Mouse (Mus musculus): ENCODE data around the gene Pecam1. TPM values are rescaled to one million over a fixed set of nuclear protein-coding genes. Genes with fewer than 3 reads are reported as not detected.
"Not testable (repeated sequence)": the region's sequence is repeated elsewhere in the genome, so short reads cannot be mapped to it uniquely, and the experiment has no call there.

The Pecam1 gene
- polyA plus RNA-seq, 1 experiment from 2014 or later = 20.6 TPM

- WGBS = 63% methylated on average over 3 of the region's 3 CpGs
These were observed 124.9 kb downstream of the Pecam1 start for GRCm38 (mm10) chr11:106625577-106625976.

GRCm38 (mm10) chr11:106623629-106624028 is 126.8 kb downstream of the Pecam1 start:
- Histone ChIP-seq H3K27ac (replicated peaks) (no peak overlapping the region), H3K9ac (no peak overlapping the region), H3K4me1 (replicated peaks) (no peaks in the 10 kb centered on the region), H3K4me3 (no peak overlapping the region), H3K36me3 (no peaks in the 10 kb centered on the region), H3K4me2 (no peak overlapping the region), H3K27me3 (no peaks in the 10 kb centered on the region), H3K9me3 (no peaks in the 10 kb centered on the region)
- 82% methylated on average over 2 of the region's 2 CpGs for WGBS
- no peak for ATAC-seq (ENCODE audit: low read depth)

More at GRCm38 (mm10) chr11:106625577-106625976, 124.9 kb downstream of the Pecam1 start:
- Histone ChIP-seq H3K36me3 (no peaks in the 10 kb centered on the region), H3K9ac (no peak overlapping the region), H3K4me1 (replicated peaks) (no peaks in the 10 kb centered on the region), H3K9me3 (no peaks in the 10 kb centered on the region), H3K4me3 (no peak overlapping the region), H3K27ac (replicated peaks) (no peak overlapping the region), H3K4me2 (no peak overlapping the region), H3K27me3 (no peaks in the 10 kb centered on the region)
- no peak for ATAC-seq (ENCODE audit: low read depth)

GRCm38 (mm10) chr11:106622056-106622455 is 128.4 kb downstream of the Pecam1 start:
- no peaks in the 10 kb centered on the region for H3K9me3 ChIP-seq
- H3K4me3 ChIP-seq = no peak overlapping the region
- no peak for ATAC-seq (ENCODE audit: low read depth)
- no peak overlapping the region for H3K4me2 ChIP-seq
- no peaks in the 10 kb centered on the region for H3K4me1 ChIP-seq (replicated peaks)
- H3K36me3 ChIP-seq = no peaks in the 10 kb centered on the region
- no peak overlapping the region for H3K9ac ChIP-seq
- no peaks in the 10 kb centered on the region for H3K27me3 ChIP-seq
- 79% methylated on average over 8 of the region's 8 CpGs for WGBS
- no peak overlapping the region for H3K27ac ChIP-seq (replicated peaks)

- not testable (repeated sequence) for H3K9ac ChIP-seq; H3K27ac ChIP-seq (replicated peaks); H3K27me3 ChIP-seq; H3K9me3 ChIP-seq; H3K4me2 ChIP-seq; H3K4me1 ChIP-seq (replicated peaks); H3K4me3 ChIP-seq; ATAC-seq (ENCODE audit: low read depth); H3K36me3 ChIP-seq
- WGBS = 88% methylated on average over 4 of the region's 4 CpGs
These were observed 131.7 kb downstream of the Pecam1 start for GRCm38 (mm10) chr11:106618768-106619167.

GRCm38 (mm10) chr11:106617821-106618580 is 132.4 kb downstream of the Pecam1 start:
- no peak for ATAC-seq (ENCODE audit: low read depth)
- Histone ChIP-seq H3K27me3 (peaks cover 4% of the 10 kb centered on the region; the same call in 1 of the 2 replicates), H3K9me3 (no peaks in the 10 kb centered on the region), H3K27ac (replicated peaks) (no peak overlapping the region), H3K4me1 (replicated peaks) (peaks cover 4% of the 10 kb centered on the region), H3K9ac (no peak overlapping the region), H3K36me3 (no peaks in the 10 kb centered on the region), H3K4me3 (no peak overlapping the region), H3K4me2 (no peak overlapping the region)
- 84% methylated on average over 13 of the region's 13 CpGs for WGBS

- no peaks in the 10 kb centered on the region for H3K9me3 ChIP-seq
- WGBS = 77% methylated on average over 4 of the region's 4 CpGs
- no peak for ATAC-seq (ENCODE audit: low read depth)
These were observed 134.9 kb downstream of the Pecam1 start for GRCm38 (mm10) chr11:106615561-106615960.

GRCm38 (mm10) chr11:106614339-106614645 is 136.1 kb downstream of the Pecam1 start:
- ATAC-seq (ENCODE audit: low read depth) = no peak
- peaks cover 27% of the 10 kb centered on the region for H3K4me1 ChIP-seq (replicated peaks)
- H3K27ac ChIP-seq (replicated peaks) = no peak overlapping the region
- WGBS = 84% methylated on average over 4 of the region's 4 CpGs
- H3K4me3 ChIP-seq = no peak overlapping the region
- no peaks in the 10 kb centered on the region for H3K36me3 ChIP-seq
- no peaks in the 10 kb centered on the region for H3K9me3 ChIP-seq
- peaks cover 4% of the 10 kb centered on the region; the same call in 1 of the 2 replicates for H3K27me3 ChIP-seq
- no peak overlapping the region for H3K4me2 ChIP-seq
- no peak overlapping the region for H3K9ac ChIP-seq

More at GRCm38 (mm10) chr11:106615561-106615960, 134.9 kb downstream of the Pecam1 start:
- H3K4me2 ChIP-seq = no peak overlapping the region
- peaks cover 4% of the 10 kb centered on the region; the same call in 1 of the 2 replicates for H3K27me3 ChIP-seq
- H3K9ac ChIP-seq = no peak overlapping the region
- no peak overlapping the region for H3K27ac ChIP-seq (replicated peaks)
- H3K4me3 ChIP-seq = no peak overlapping the region
- H3K36me3 ChIP-seq = no peaks in the 10 kb centered on the region
- peaks cover 21% of the 10 kb centered on the region for H3K4me1 ChIP-seq (replicated peaks)

- Histone ChIP-seq H3K9me3 (no peaks in the 10 kb centered on the region), H3K4me2 (peak overlapping the region; percentile 93), H3K27ac (replicated peaks) (peak overlapping the region; percentile 86), H3K4me1 (replicated peaks) (peaks cover 27% of the 10 kb centered on the region), H3K27me3 (peaks cover 4% of the 10 kb centered on the region; the same call in 1 of the 2 replicates), H3K36me3 (no peaks in the 10 kb centered on the region), H3K4me3 (peak overlapping the region; percentile 99), H3K9ac (peak overlapping the region; percentile 94)
- peak; percentile 9 for ATAC-seq (ENCODE audit: low read depth)
- WGBS = 56% methylated on average over 15 of the region's 15 CpGs
These were observed 136.6 kb downstream of the Pecam1 start for GRCm38 (mm10) chr11:106613638-106614338.

- Histone ChIP-seq H3K4me3 (peak within 1 kb of the TSS; percentile 99), H3K9ac (peak within 1 kb of the TSS; percentile 94), H3K36me3 (no peaks in the 10 kb centered on the region), H3K4me2 (peak within 1 kb of the TSS; percentile 93), H3K9me3 (no peaks in the 10 kb centered on the region), H3K27ac (replicated peaks) (peak within 1 kb of the TSS; percentile 86), H3K4me1 (replicated peaks) (peaks cover 27% of the 10 kb centered on the region), H3K27me3 (peaks cover 4% of the 10 kb centered on the region; the same call in 1 of the 2 replicates)
- peak; percentile 97 for ATAC-seq (ENCODE audit: low read depth)
- WGBS = under 1% methylated on average over 45 of the region's 45 CpGs
These were observed 137.3 kb downstream of the Pecam1 start, which contains the start of gene Tex2 for GRCm38 (mm10) chr11:106612961-106613637. Tex2 (minus strand) TSS chr11:106613423.

- H3K36me3 ChIP-seq = no peaks in the 10 kb centered on the region
- ATAC-seq (ENCODE audit: low read depth) = peak; percentile 89
- H3K27me3 ChIP-seq = peaks cover 4% of the 10 kb centered on the region; the same call in 1 of the 2 replicates
- peak overlapping the region; percentile 86 for H3K27ac ChIP-seq (replicated peaks)
- no peaks in the 10 kb centered on the region for H3K9me3 ChIP-seq
- H3K4me1 ChIP-seq (replicated peaks) = peaks cover 27% of the 10 kb centered on the region
- peak overlapping the region; percentile 93 for H3K4me2 ChIP-seq
- H3K9ac ChIP-seq = peak overlapping the region; percentile 94
- peak overlapping the region; percentile 99 for H3K4me3 ChIP-seq
- WGBS = under 1% methylated on average over 67 of the region's 67 CpGs
These were observed 138.0 kb downstream of the Pecam1 start for GRCm38 (mm10) chr11:106612209-106612960.

- H3K27me3 ChIP-seq = peaks cover 4% of the 10 kb centered on the region; the same call in 1 of the 2 replicates
- H3K4me2 ChIP-seq = no peak overlapping the region
- no peaks in the 10 kb centered on the region for H3K9me3 ChIP-seq
- no peak for ATAC-seq (ENCODE audit: low read depth)
- no peak overlapping the region for H3K4me3 ChIP-seq
- 0 out of 2 replicates have a peak, but pooled peaks cover under 1% of the 10 kb centered on the region for H3K36me3 ChIP-seq
- no peak overlapping the region for H3K27ac ChIP-seq (replicated peaks)
- WGBS = 80% methylated on average over 8 of the region's 8 CpGs
- no peak overlapping the region for H3K9ac ChIP-seq
- peaks cover 33% of the 10 kb centered on the region for H3K4me1 ChIP-seq (replicated peaks)
These were observed 140.7 kb downstream of the Pecam1 start for GRCm38 (mm10) chr11:106609731-106610130.

Measured in neural tube, embryonic 13.5 days (tissue).